Mouse (Mus musculus) midbrain, postnatal 0 days (tissue): Measurements from ENCODE around the gene Coq6. TPM values are rescaled to one million over a fixed set of nuclear protein-coding genes. Genes with fewer than 3 reads are reported as not detected.

Source experiments
- ATAC-seq: fragments of 200-750 bp; cut with Nextera tagmentation; 2 replicates; pipeline ENCODE4 v1.8.0; 2017; ENCODE audit warnings: moderate number of reproducible peaks, mild to moderate bottlenecking, moderate TSS enrichment, moderate library complexity; ENCODE audit not compliant: low FRiP score
- DNase-seq: peaks from one replicate; pipeline ENCODE4 v3.0.0-alpha.2; 2015; ENCODE audit warnings: low spot score
- H3K27ac ChIP-seq: fragments of 300-500 bp; sonication (generic); 2 replicates; pipeline ENCODE4 v1.5.1; 2014; ENCODE audit warnings: low read depth, mild to moderate bottlenecking, low read length, mixed read lengths
- H3K27me3 ChIP-seq: fragments of 300-500 bp; sonication (generic); 2 replicates; pipeline ENCODE4 v1.6.1; 2014; ENCODE audit warnings: low read length, control low read depth, mixed read lengths; ENCODE audit not compliant: insufficient read depth
- H3K36me3 ChIP-seq: fragments of 300-500 bp; sonication (generic); 2 replicates; pipeline ENCODE4 v1.6.1; 2014; ENCODE audit warnings: low read length, control low read depth, mixed read lengths; ENCODE audit not compliant: insufficient read depth
- H3K4me1 ChIP-seq: fragments of 300-500 bp; sonication (generic); 2 replicates; pipeline ENCODE4 v1.6.1; 2014; ENCODE audit warnings: mild to moderate bottlenecking, control low read depth, antibody characterized with exemption, low read length, mixed read lengths; ENCODE audit not compliant: insufficient read depth
- H3K4me2 ChIP-seq: fragments of 300-500 bp; sonication (generic); 2 replicates; pipeline ENCODE4 v1.6.1; 2014; ENCODE audit warnings: low read depth, mild to moderate bottlenecking, low read length, mixed read lengths; ENCODE audit not compliant: poor library complexity, severe bottlenecking
- H3K4me3 ChIP-seq: fragments of 300-500 bp; sonication (generic); 2 replicates; pipeline ENCODE4 v1.5.1; 2014; ENCODE audit warnings: low read depth, mild to moderate bottlenecking, low read length, moderate library complexity
- H3K9ac ChIP-seq: fragments of 300-500 bp; sonication (generic); replicated peaks from 2 replicates; pipeline ENCODE4 v1.6.1; 2014; ENCODE audit warnings: mild to moderate bottlenecking, low read length, moderate library complexity, mixed read lengths; ENCODE audit not compliant: poor library complexity, severe bottlenecking
- H3K9me3 ChIP-seq: fragments of 300-500 bp; sonication (generic); 2 replicates; pipeline ENCODE4 v1.6.1; 2016; ENCODE audit warnings: low read length, control low read depth
- CTCF ChIP-seq: IDR thresholded peaks from 2 replicates; pipeline ENCODE4 v1.5.1; 2016; ENCODE audit warnings: antibody characterized with exemption, mild to moderate bottlenecking
- WGBS: fragments of 180-500 bp; shearing (Covaris S2); extraction: QIAGEN DNeasy Blood & Tissue Kit; methylation state at CpG from one replicate; pipeline ENCODE4 v1.1.7; 2014; 5-methylcytosine and 5-hydroxymethylcytosine counted together
- polyA plus RNA-seq: library from polyadenylated mRNA; unstranded; fragments of >200 nt; fragmentation: Nextera tagmentation; extraction: Ambion mirVana; gene quantifications from 2 replicates; pipeline ENCODE4 v1.2.1, GENCODE M21; 2015
- total RNA-seq: library from RNA; depleted of rRNA; stranded (reverse); fragments of >200 nt; gene quantifications from 2 replicates; pipeline ENCODE4 v1.2.3, GENCODE M21; 2014

The Coq6 gene
- total and polyA plus RNA-seq, 2 experiments from 2014 or later, result 41.6 to 60.9 TPM

- no peak for ATAC-seq
- no peak for DNase-seq
- Histone ChIP-seq H3K4me2 (no peak overlapping the region), H3K4me1 (no peaks in the 10 kb centered on the region), H3K27me3 (no peaks in the 10 kb centered on the region), H3K36me3 (no peaks in the 10 kb centered on the region), H3K9me3 (no peaks in the 10 kb centered on the region), H3K4me3 (no peak overlapping the region), H3K9ac (no peak overlapping the region), H3K27ac (no peak overlapping the region)
- no peak for TF ChIP-seq CTCF
- 90% methylated on average over 5 of the region's 5 CpGs for WGBS
These were observed 37.2 kb downstream of the Coq6 start for GRCm38 (mm10) chr12:84398629-84399028.

GRCm38 (mm10) chr12:84399135-84399534 is 37.7 kb downstream of the Coq6 start:
- no peak overlapping the region for H3K27ac ChIP-seq
- H3K9me3 ChIP-seq, result no peaks in the 10 kb centered on the region
- H3K4me1 ChIP-seq, result no peaks in the 10 kb centered on the region
- DNase-seq, result no peak
- no peaks in the 10 kb centered on the region for H3K36me3 ChIP-seq
- ATAC-seq, result no peak
- H3K4me2 ChIP-seq, result no peak overlapping the region
- no peak overlapping the region for H3K9ac ChIP-seq
- no peaks in the 10 kb centered on the region for H3K27me3 ChIP-seq
- TF ChIP-seq CTCF, result no peak
- WGBS, result 87% methylated on average over 9 of the region's 9 CpGs
- H3K4me3 ChIP-seq, result no peak overlapping the region

GRCm38 (mm10) chr12:84399663-84400062 is 38.2 kb downstream of the Coq6 start:
- Histone ChIP-seq H3K9me3 (no peaks in the 10 kb centered on the region), H3K36me3 (no peaks in the 10 kb centered on the region), H3K4me2 (no peak overlapping the region), H3K9ac (no peak overlapping the region), H3K27me3 (no peaks in the 10 kb centered on the region), H3K27ac (no peak overlapping the region), H3K4me1 (no peaks in the 10 kb centered on the region), H3K4me3 (no peak overlapping the region)
- no peak for TF ChIP-seq CTCF
- ATAC-seq, result no peak
- 85% methylated on average over 9 of the region's 9 CpGs for WGBS
- DNase-seq, result no peak

GRCm38 (mm10) chr12:84400068-84400467 is 38.6 kb downstream of the Coq6 start:
- H3K4me2 ChIP-seq, result no peak overlapping the region
- no peak for TF ChIP-seq CTCF

GRCm38 (mm10) chr12:84400653-84401052 is 39.2 kb downstream of the Coq6 start:
- WGBS, result 74% methylated on average over 3 of the region's 3 CpGs
- no peak for TF ChIP-seq CTCF
- no peaks in the 10 kb centered on the region for H3K4me1 ChIP-seq

More at GRCm38 (mm10) chr12:84400068-84400467, 38.6 kb downstream of the Coq6 start:
- Histone ChIP-seq H3K4me1 (no peaks in the 10 kb centered on the region), H3K27me3 (no peaks in the 10 kb centered on the region), H3K9me3 (no peaks in the 10 kb centered on the region), H3K36me3 (no peaks in the 10 kb centered on the region), H3K9ac (no peak overlapping the region), H3K27ac (no peak overlapping the region), H3K4me3 (no peak overlapping the region)
- WGBS, result 82% methylated on average over 3 of the region's 3 CpGs
- no peak for ATAC-seq
- no peak for DNase-seq

GRCm38 (mm10) chr12:84402923-84403322 is 41.5 kb downstream of the Coq6 start:
- no peaks in the 10 kb centered on the region for H3K9me3 ChIP-seq
- H3K9ac ChIP-seq, result no peak overlapping the region
- H3K4me3 ChIP-seq, result no peak overlapping the region
- no peak for TF ChIP-seq CTCF
- H3K36me3 ChIP-seq, result no peaks in the 10 kb centered on the region
- WGBS, result 83% methylated on average over 9 of the region's 9 CpGs
- H3K4me1 ChIP-seq, result peaks cover 2% of the 10 kb centered on the region; the same call in 1 of the 2 replicates
- no peaks in the 10 kb centered on the region for H3K27me3 ChIP-seq
- ATAC-seq (no peak), DNase-seq (no peak)
- no peak overlapping the region for H3K27ac ChIP-seq
- H3K4me2 ChIP-seq, result no peak overlapping the region

More at GRCm38 (mm10) chr12:84400653-84401052, 39.2 kb downstream of the Coq6 start:
- DNase-seq (no peak), ATAC-seq (no peak)
- no peak overlapping the region for H3K27ac ChIP-seq
- no peaks in the 10 kb centered on the region for H3K9me3 ChIP-seq
- no peaks in the 10 kb centered on the region for H3K36me3 ChIP-seq
- H3K4me3 ChIP-seq, result no peak overlapping the region
- H3K27me3 ChIP-seq, result no peaks in the 10 kb centered on the region
- H3K4me2 ChIP-seq, result no peak overlapping the region
- no peak overlapping the region for H3K9ac ChIP-seq
